Mouse (Mus musculus) liver, postnatal 0 days (tissue): ENCODE results near the gene Nmt1.

Experiments used
- CTCF ChIP-seq: sonication (generic); IDR thresholded peaks from 2 replicates; pipeline ENCODE4 v1.5.1; 2016; ENCODE audit warnings: antibody characterized with exemption, low read depth
- EP300 ChIP-seq: IDR thresholded peaks from 2 replicates; pipeline ENCODE4 v1.6.1; 2016; ENCODE audit warnings: antibody characterized with exemption, low read depth, mild to moderate bottlenecking

DNA sequence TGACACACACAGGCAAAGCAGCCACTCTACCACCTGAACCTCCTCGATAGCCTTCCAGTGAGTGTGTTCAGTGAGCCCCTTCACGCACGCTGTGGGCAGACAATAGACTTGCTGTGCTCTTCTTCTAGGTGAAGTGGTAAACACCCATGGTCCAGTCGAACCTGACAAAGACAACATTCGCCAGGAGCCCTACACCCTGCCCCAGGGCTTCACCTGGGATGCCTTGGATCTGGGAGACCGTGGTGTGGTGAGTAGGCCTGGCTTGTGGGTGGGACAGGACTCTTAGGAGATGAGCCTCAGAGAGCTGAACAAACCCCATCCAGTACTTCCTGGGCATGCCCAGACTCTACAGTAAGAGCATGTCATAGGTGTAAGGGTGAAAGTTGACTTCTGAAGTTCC, 24.1 kb downstream of the Nmt1 start:
- TF ChIP-seq EP300, result no peak
- no peak for TF ChIP-seq CTCF
